Mouse (Mus musculus) embryonic facial prominence, embryonic 12.5 days (tissue): Measurements from ENCODE around the gene Vmo1. TPM values are rescaled to one million over a fixed set of nuclear protein-coding genes. Genes with fewer than 3 reads are reported as not detected.
A peak's percentile ranks its signal among the peaks of the same experiment; 100 is the strongest.

Experiments used
- ATAC-seq: fragments of 200-750 bp; cut with Nextera tagmentation; 2 replicates; pipeline ENCODE4 v1.8.0; 2017; ENCODE audit not compliant: insufficient number of reproducible peaks, insufficient read depth, low FRiP score, low TSS enrichment
- H3K27ac ChIP-seq: fragments of 300-500 bp; sonication (generic); 2 replicates; pipeline ENCODE4 v1.5.1; 2016; ENCODE audit warnings: mild to moderate bottlenecking
- H3K27me3 ChIP-seq: fragments of 300-500 bp; sonication (generic); 2 replicates; pipeline ENCODE4 v1.6.1; 2016; ENCODE audit warnings: mild to moderate bottlenecking, moderate library complexity
- H3K36me3 ChIP-seq: fragments of 300-500 bp; sonication (generic); 2 replicates; pipeline ENCODE4 v1.6.1; 2016; ENCODE audit warnings: mild to moderate bottlenecking
- H3K4me1 ChIP-seq: fragments of 300-500 bp; sonication (generic); 2 replicates; pipeline ENCODE4 v1.6.1; 2016
- H3K4me2 ChIP-seq: fragments of 300-500 bp; sonication (generic); replicated peaks from 2 replicates; pipeline ENCODE4 v1.6.1; 2016; ENCODE audit warnings: mild to moderate bottlenecking, moderate library complexity
- H3K4me3 ChIP-seq: fragments of 300-500 bp; sonication (generic); 2 replicates; pipeline ENCODE4 v1.5.1; 2016; ENCODE audit warnings: mild to moderate bottlenecking
- H3K9ac ChIP-seq: fragments of 300-500 bp; sonication (generic); 2 replicates; pipeline ENCODE4 v1.6.1; 2016; ENCODE audit warnings: mild to moderate bottlenecking, moderate library complexity
- H3K9me3 ChIP-seq: fragments of 300-500 bp; sonication (generic); 2 replicates; pipeline ENCODE4 v1.6.1; 2016; ENCODE audit warnings: mild to moderate bottlenecking, moderate library complexity
- WGBS: fragments of 180-500 bp; shearing (Covaris S2); methylation state at CpG from one replicate; pipeline ENCODE4 v1.1.7; 2016; 5-methylcytosine and 5-hydroxymethylcytosine counted together
- polyA plus RNA-seq: library from polyadenylated mRNA; unstranded; fragments of >200 nt; fragmentation: Nextera tagmentation; extraction: Ambion mirVana; gene quantifications from 2 replicates; pipeline ENCODE4 v1.2.1, GENCODE M21; 2016

Vmo1 gene
- polyA plus RNA-seq, 1 experiment from 2014 or later: 0.26 TPM

- 0 out of 2 replicates have a peak, but pooled peaks cover 6% of the 10 kb centered on the region for H3K4me1 ChIP-seq
- 0 out of 2 replicates have a peak within 1 kb of the TSS, but pooled peaks have one; percentile 61 for H3K27ac ChIP-seq
- H3K9ac ChIP-seq: peak within 1 kb of the TSS; percentile 44
- H3K27me3 ChIP-seq: no peaks in the 10 kb centered on the region
- 76% methylated on average over 10 of the region's 10 CpGs for WGBS
- ATAC-seq: no peak
- H3K9me3 ChIP-seq: no peaks in the 10 kb centered on the region
- no peaks in the 10 kb centered on the region for H3K36me3 ChIP-seq
- peak within 1 kb of the TSS; percentile 28 for H3K4me3 ChIP-seq
- H3K4me2 ChIP-seq: peak within 1 kb of the TSS; percentile 48
Observed at GRCm38 (mm10) chr11:70518923-70519322, 4.5 kb upstream of the Vmo1 start, which contains the start of gene Gltpd2. Gltpd2 (plus strand) TSS chr11:70519196.

GRCm38 (mm10) chr11:70518436-70518835 is 4.0 kb upstream of the Vmo1 start:
- Histone ChIP-seq H3K4me2 (no peak overlapping the region), H3K4me3 (no peak overlapping the region), H3K36me3 (no peaks in the 10 kb centered on the region), H3K9me3 (no peaks in the 10 kb centered on the region), H3K4me1 (0 out of 2 replicates have a peak, but pooled peaks cover 6% of the 10 kb centered on the region), H3K27ac (no peak overlapping the region), H3K27me3 (no peaks in the 10 kb centered on the region), H3K9ac (no peak overlapping the region)
- 62% methylated on average over 1 of the region's 1 CpGs for WGBS
- ATAC-seq: no peak

GRCm38 (mm10) chr11:70516352-70516751 is 1.9 kb upstream of the Vmo1 start:
- ATAC-seq: no peak
- Histone ChIP-seq H3K4me3 (no peak overlapping the region), H3K27me3 (no peaks in the 10 kb centered on the region)

GRCm38 (mm10) chr11:70513520-70513919 is 896 bp downstream of the Vmo1 start:
- no peak overlapping the region for H3K9ac ChIP-seq
- H3K36me3 ChIP-seq: no peaks in the 10 kb centered on the region
- H3K9me3 ChIP-seq: no peaks in the 10 kb centered on the region
- ATAC-seq: no peak
- H3K27me3 ChIP-seq: peaks cover 2% of the 10 kb centered on the region; the same call in 1 of the 2 replicates
- H3K4me3 ChIP-seq: no peak overlapping the region
- peaks cover 3% of the 10 kb centered on the region; the same call in 1 of the 2 replicates for H3K4me1 ChIP-seq
- no peak overlapping the region for H3K4me2 ChIP-seq
- WGBS: 45% methylated on average over 11 of the region's 11 CpGs
- H3K27ac ChIP-seq: no peak overlapping the region

More at GRCm38 (mm10) chr11:70516352-70516751, 1.9 kb upstream of the Vmo1 start:
- Histone ChIP-seq H3K27ac (no peak overlapping the region), H3K9me3 (no peaks in the 10 kb centered on the region), H3K36me3 (no peaks in the 10 kb centered on the region), H3K9ac (no peak overlapping the region), H3K4me1 (0 out of 2 replicates have a peak, but pooled peaks cover 6% of the 10 kb centered on the region), H3K4me2 (no peak overlapping the region)
- WGBS: 23% methylated on average over 2 of the region's 2 CpGs

GRCm38 (mm10) chr11:70512709-70513342 is 1.6 kb downstream of the Vmo1 start:
- Histone ChIP-seq H3K4me3 (no peak overlapping the region), H3K9me3 (no peaks in the 10 kb centered on the region), H3K9ac (no peak overlapping the region), H3K27ac (no peak overlapping the region), H3K4me1 (peaks cover 3% of the 10 kb centered on the region; the same call in 1 of the 2 replicates), H3K36me3 (no peaks in the 10 kb centered on the region), H3K27me3 (peaks cover 2% of the 10 kb centered on the region; the same call in 1 of the 2 replicates), H3K4me2 (no peak overlapping the region)
- no peak for ATAC-seq
- WGBS: 68% methylated on average over 7 of the region's 7 CpGs

- H3K4me3 ChIP-seq: no peak overlapping the region
- no peak overlapping the region for H3K4me2 ChIP-seq
- H3K36me3 ChIP-seq: no peaks in the 10 kb centered on the region
- no peak for ATAC-seq
- peaks cover 2% of the 10 kb centered on the region; the same call in 1 of the 2 replicates for H3K27me3 ChIP-seq
- H3K4me1 ChIP-seq: peaks cover 3% of the 10 kb centered on the region; the same call in 1 of the 2 replicates
- H3K27ac ChIP-seq: no peak overlapping the region
- H3K9me3 ChIP-seq: no peaks in the 10 kb centered on the region
- WGBS: 88% methylated on average over 7 of the region's 7 CpGs
- H3K9ac ChIP-seq: no peak overlapping the region
Observed at GRCm38 (mm10) chr11:70511825-70512224, 2.6 kb downstream of the Vmo1 start.

- peaks cover 3% of the 10 kb centered on the region; the same call in 1 of the 2 replicates for H3K4me1 ChIP-seq
- no peak overlapping the region for H3K9ac ChIP-seq
- no peaks in the 10 kb centered on the region for H3K9me3 ChIP-seq
- H3K27ac ChIP-seq: no peak overlapping the region
- H3K36me3 ChIP-seq: no peaks in the 10 kb centered on the region
- no peak for ATAC-seq
- no peak overlapping the region for H3K4me2 ChIP-seq
- WGBS: 72% methylated on average over 2 of the region's 2 CpGs
- peaks cover 2% of the 10 kb centered on the region; the same call in 1 of the 2 replicates for H3K27me3 ChIP-seq
- H3K4me3 ChIP-seq: no peak overlapping the region
Observed at GRCm38 (mm10) chr11:70511242-70511641, 3.2 kb downstream of the Vmo1 start.

- ATAC-seq: no peak
- peaks cover 3% of the 10 kb centered on the region; the same call in 1 of the 2 replicates for H3K4me1 ChIP-seq
- no peak overlapping the region for H3K9ac ChIP-seq
- H3K27ac ChIP-seq: no peak overlapping the region
- H3K4me3 ChIP-seq: 0 out of 2 replicates have a peak overlapping the region, but pooled peaks have one; percentile 9
- WGBS: 8% methylated on average over 19 of the region's 19 CpGs
- peak overlapping the region; percentile 43 for H3K4me2 ChIP-seq
- no peaks in the 10 kb centered on the region for H3K9me3 ChIP-seq
- peaks cover 5% of the 10 kb centered on the region for H3K27me3 ChIP-seq
- H3K36me3 ChIP-seq: no peaks in the 10 kb centered on the region
Observed at GRCm38 (mm10) chr11:70509753-70510564, 4.5 kb downstream of the Vmo1 start.

- H3K4me3 ChIP-seq: no peak overlapping the region
- no peak overlapping the region for H3K9ac ChIP-seq
- no peak overlapping the region for H3K4me2 ChIP-seq
- 70% methylated on average over 7 of the region's 7 CpGs for WGBS
- H3K27ac ChIP-seq: no peak overlapping the region
- peaks cover 3% of the 10 kb centered on the region; the same call in 1 of the 2 replicates for H3K4me1 ChIP-seq
- no peak for ATAC-seq
- no peaks in the 10 kb centered on the region for H3K9me3 ChIP-seq
- no peaks in the 10 kb centered on the region for H3K36me3 ChIP-seq
- peaks cover 7% of the 10 kb centered on the region for H3K27me3 ChIP-seq
Observed at GRCm38 (mm10) chr11:70506962-70507515, 7.4 kb downstream of the Vmo1 start.

GRCm38 (mm10) chr11:70506385-70506784 is 8.0 kb downstream of the Vmo1 start:
- WGBS: 19% methylated on average over 4 of the region's 4 CpGs
- H3K4me3 ChIP-seq: no peak overlapping the region
- H3K27me3 ChIP-seq: peaks cover 7% of the 10 kb centered on the region
- no peaks in the 10 kb centered on the region for H3K36me3 ChIP-seq
- ATAC-seq: no peak
- H3K9ac ChIP-seq: no peak overlapping the region
- peaks cover 3% of the 10 kb centered on the region; the same call in 1 of the 2 replicates for H3K4me1 ChIP-seq
- H3K9me3 ChIP-seq: no peaks in the 10 kb centered on the region
- no peak overlapping the region for H3K27ac ChIP-seq
- H3K4me2 ChIP-seq: no peak overlapping the region

- H3K27ac ChIP-seq: no peak within 1 kb of the TSS
- no peaks in the 10 kb centered on the region for H3K9me3 ChIP-seq
- 74% methylated on average over 9 of the region's 9 CpGs for WGBS
- no peak within 1 kb of the TSS for H3K4me2 ChIP-seq
- no peaks in the 10 kb centered on the region for H3K4me1 ChIP-seq
- no peak within 1 kb of the TSS for H3K9ac ChIP-seq
- no peak within 1 kb of the TSS for H3K4me3 ChIP-seq
- no peak for ATAC-seq
- peaks cover 7% of the 10 kb centered on the region for H3K27me3 ChIP-seq
- no peaks in the 10 kb centered on the region for H3K36me3 ChIP-seq
Observed at GRCm38 (mm10) chr11:70504970-70505369, 9.4 kb downstream of the Vmo1 start, which contains the start of gene Tm4sf5. Tm4sf5 (plus strand) TSS chr11:70505244.
